8 mouse cellular contexts compared by ENCODE assay signal in genomic region chr8:47288866-47289541, GRCm38 (mm10).
DNase-seq lines count a peak whose midpoint lies in the region; ATAC-seq lines count a peak whose summit lies in the region.

No protein-coding gene starts in this region.

- no peaks in the 10 kb centered on the region for H3K9me3 ChIP-seq in hindbrain, embryonic 16.5 days (ENCODE audit: control insufficient read depth, low read length)

- under 1% methylated on average over 79 of the region's 97 CpGs for WGBS in hindbrain, embryonic 16.5 days

- intact Hi-C loops in left cerebral cortex, postnatal 10 days (cut with DNase I): loop anchor here (5.0 kb wide), 4 partner anchors 47 to 272 kb away; no protein-coding TSS in a partner anchor

- DNase-seq in adrenal gland, postnatal 25 days: peak; percentile 85
- peak; percentile 92 for DNase-seq in embryo, embryonic 10 days (ENCODE audit: low spot score)
- peak; percentile 67 for DNase-seq in gastrocnemius, postnatal 10 days
- peak; percentile 44 to 80 for DNase-seq in left cerebral cortex, postnatal 10 days (ENCODE audit: extremely low spot score in 1 of 2, low spot score in 2 of 2)
- DNase-seq in lung, postnatal 4 days: peak; percentile 69 to 87
- peak; percentile 66 for DNase-seq in right cerebral cortex, postnatal 36 days (ENCODE audit: low spot score in 2 of 2)
- no peak for DNase-seq in spleen, postnatal 14 days (ENCODE audit: low spot score in 2 of 2)

- H3K9ac ChIP-seq in hindbrain, embryonic 16.5 days (ENCODE audit: low read depth, low read length): peak overlapping the region; percentile 99

- H3K36me3 ChIP-seq in hindbrain, embryonic 16.5 days (ENCODE audit: control insufficient read depth, insufficient read depth, low read length): no peaks in the 10 kb centered on the region

- peaks cover 21% of the 10 kb centered on the region for H3K4me1 ChIP-seq in hindbrain, embryonic 16.5 days (ENCODE audit: control insufficient read depth, insufficient read depth, low read depth, low read length)

- H3K4me2 ChIP-seq in hindbrain, embryonic 16.5 days (ENCODE audit: low read length): peak overlapping the region; percentile 71

- ATAC-seq in hindbrain, embryonic 16.5 days: peak; percentile 84

- H3K4me3 ChIP-seq in hindbrain, embryonic 16.5 days (ENCODE audit: low read length): peak overlapping the region; percentile 88

- peak overlapping the region; percentile 99 for H3K27ac ChIP-seq in hindbrain, embryonic 16.5 days (ENCODE audit: low read depth, low read length)

- H3K27me3 ChIP-seq in hindbrain, embryonic 16.5 days (replicated peaks; ENCODE audit: control insufficient read depth, insufficient read depth, low read length): no peaks in the 10 kb centered on the region

Comparison
In these comparisons a context has a peak if more than half of its experiments do, and no peak if none do; other contexts are left out.
1. DNase-seq: peak in adrenal gland, postnatal 25 days (single experiment), embryo, embryonic 10 days (single experiment), gastrocnemius, postnatal 10 days (single experiment), left cerebral cortex, postnatal 10 days (2 of 2), lung, postnatal 4 days (2 of 2) and right cerebral cortex, postnatal 36 days (2 of 2); none in spleen, postnatal 14 days (0 of 2).